Mouse (Mus musculus) thymus, postnatal 0 days (tissue): ENCODE results near the gene Pdzd8. TPM values are rescaled to one million over a fixed set of nuclear protein-coding genes. Genes with fewer than 3 reads are reported as not detected.

Experiments used
- DNase-seq: peaks from one replicate; pipeline ENCODE4 v3.0.0-alpha.2; 2015; ENCODE audit warnings: low spot score
- polyA plus RNA-seq: library from polyadenylated mRNA; unstranded; fragments of >200 nt; fragmentation: Nextera tagmentation; extraction: Ambion mirVana; gene quantifications from 2 replicates; pipeline ENCODE4 v1.2.1, GENCODE M21; 2015

The Pdzd8 gene
- 8.9 and 9.3 TPM in 2 replicates for polyA plus RNA-seq

DNA sequence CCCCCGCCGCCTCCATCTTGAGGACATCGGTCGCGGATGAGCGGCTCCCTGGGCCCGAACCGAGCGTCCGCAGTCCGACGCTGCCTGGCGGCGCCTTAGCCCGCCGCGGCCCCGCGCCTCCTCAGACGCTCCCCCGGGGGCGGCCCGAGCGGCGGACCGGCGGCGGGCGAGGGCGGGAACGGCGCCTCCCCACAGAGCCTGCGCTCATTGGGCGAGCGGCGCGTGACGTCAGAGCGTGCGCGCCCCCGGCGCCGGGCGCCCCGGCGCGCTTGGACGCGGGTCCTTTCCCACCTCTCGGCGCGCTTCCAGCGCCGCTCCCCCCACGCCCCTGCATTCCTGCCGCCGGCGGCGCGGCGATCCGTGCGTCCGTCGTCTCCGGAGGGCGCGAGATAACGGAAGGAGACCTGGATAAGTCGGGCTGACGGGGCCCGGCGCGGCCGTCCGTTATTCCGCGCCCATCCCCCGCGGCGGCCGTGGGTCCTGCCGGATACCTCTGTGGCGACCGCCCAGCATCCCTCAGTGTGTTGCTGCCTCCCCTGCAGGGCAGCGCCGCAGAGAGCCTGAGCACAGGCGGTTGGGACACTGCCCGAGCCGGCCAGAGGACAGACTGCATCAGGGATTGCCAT, at the start of gene Pdzd8:
Gene Pdzd8, minus strand, starts transcription at position 123 of the 626 bp plus-strand sequence.
- peak; percentile 89 for DNase-seq

DNA sequence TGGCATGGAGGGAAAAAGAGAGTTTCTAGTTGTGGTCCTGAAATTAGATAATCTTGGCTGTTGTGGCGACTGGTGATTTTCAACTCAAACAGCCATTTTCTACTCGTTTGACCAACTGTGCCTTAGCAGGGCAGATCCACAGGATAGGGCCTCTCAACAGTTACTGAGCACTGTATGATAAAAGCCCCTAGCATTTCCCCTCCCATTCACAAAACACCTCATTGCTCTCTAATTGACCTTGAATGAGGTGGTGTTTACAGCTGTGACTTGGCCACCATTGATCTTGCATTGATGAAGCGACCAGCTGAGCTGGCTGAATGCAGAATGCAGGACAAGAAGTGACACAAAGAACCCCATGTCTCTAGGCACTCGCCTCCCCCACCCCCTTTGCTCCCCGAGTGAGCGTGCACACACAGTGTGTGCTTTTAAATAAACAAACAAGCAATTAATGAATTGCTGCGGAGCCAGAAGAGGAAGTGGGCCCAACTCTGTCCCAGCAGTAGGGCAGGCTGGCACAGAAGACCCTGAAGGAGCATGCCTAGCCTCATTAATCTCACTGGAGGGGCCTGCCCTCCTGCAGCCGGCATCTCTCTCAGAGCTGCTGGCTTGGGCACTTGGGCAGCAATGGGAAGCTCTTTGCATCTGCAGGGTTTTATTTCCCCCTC, 48.3 kb upstream of the Pdzd8 start:
- DNase-seq = no peak

DNA sequence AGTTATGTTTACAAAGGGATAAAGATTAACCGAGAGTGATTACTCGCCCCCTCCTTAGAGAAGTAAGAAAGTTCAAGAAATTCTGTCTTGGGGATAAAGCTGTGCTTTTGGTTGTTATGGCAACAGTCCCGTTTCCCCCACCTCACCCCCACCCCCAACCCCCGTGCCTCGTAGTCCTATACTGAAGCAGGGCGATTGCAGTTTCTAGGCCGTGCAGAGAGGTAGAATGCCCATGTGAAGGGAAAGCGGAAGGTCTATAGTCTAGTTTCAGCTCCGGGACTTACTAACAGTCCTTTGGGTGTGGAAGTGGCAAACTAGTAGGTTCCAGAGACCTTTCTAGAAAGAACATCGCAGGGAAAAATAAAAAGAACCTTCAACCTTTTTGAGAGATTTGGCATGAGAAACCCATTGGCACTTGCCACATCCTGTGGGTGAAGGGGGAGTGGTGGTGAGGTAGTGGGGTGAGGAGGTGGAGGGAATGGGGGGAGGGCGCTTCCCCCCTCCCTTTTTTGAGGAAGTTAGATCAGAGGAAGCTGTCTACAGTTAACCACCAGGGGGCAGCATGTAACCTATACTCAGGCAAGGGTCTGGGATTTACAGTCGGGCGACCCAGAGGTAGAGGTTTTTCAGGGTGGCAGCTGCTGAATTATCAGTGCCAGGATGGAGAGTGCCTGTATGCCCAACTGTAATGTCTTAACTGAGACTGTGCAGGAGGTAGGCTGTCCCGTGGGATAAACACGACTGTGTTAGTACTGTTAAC, 43.4 kb upstream of the Pdzd8 start:
- peak; percentile 91 for DNase-seq

DNA sequence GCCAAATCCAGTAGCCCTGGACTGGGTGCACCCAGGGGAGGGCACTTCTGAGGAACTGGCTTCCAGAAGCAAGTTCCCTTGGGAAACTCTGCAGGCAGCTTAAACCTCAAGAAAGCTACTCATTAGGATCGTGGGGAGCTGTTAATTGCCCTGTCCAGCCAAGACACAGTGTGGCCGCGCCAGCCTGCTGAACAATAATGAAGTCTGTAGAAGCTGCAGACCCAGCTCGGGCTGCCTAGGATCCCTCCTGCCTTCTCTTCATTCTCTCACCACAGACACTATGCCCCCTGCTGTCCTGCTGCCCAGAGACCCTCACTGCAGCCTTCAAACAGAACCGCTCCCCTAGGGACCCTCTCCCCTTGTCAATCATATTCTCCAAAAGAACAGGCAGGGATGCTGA, 42.8 kb upstream of the Pdzd8 start:
- no peak for DNase-seq

DNA sequence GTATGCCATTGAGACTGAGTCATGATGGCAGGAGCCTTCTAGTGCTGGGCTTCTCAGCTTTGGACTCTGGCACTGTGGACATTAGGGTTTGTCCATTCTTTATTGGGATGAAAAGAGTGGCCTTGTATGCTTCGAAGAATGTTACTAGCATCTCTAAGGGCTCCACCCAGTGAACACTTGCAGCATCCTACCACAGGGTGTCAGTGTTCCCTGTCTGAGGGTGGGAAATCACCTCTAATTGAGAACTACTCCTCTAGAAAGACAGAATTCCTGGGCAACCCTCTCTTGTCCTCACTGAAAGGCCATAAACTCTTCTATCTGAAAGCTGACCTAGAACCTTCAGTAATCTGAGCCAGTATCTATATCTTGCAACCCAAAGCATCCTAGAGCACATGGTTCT, 41.6 kb upstream of the Pdzd8 start:
- peak; percentile 34 for DNase-seq

DNA sequence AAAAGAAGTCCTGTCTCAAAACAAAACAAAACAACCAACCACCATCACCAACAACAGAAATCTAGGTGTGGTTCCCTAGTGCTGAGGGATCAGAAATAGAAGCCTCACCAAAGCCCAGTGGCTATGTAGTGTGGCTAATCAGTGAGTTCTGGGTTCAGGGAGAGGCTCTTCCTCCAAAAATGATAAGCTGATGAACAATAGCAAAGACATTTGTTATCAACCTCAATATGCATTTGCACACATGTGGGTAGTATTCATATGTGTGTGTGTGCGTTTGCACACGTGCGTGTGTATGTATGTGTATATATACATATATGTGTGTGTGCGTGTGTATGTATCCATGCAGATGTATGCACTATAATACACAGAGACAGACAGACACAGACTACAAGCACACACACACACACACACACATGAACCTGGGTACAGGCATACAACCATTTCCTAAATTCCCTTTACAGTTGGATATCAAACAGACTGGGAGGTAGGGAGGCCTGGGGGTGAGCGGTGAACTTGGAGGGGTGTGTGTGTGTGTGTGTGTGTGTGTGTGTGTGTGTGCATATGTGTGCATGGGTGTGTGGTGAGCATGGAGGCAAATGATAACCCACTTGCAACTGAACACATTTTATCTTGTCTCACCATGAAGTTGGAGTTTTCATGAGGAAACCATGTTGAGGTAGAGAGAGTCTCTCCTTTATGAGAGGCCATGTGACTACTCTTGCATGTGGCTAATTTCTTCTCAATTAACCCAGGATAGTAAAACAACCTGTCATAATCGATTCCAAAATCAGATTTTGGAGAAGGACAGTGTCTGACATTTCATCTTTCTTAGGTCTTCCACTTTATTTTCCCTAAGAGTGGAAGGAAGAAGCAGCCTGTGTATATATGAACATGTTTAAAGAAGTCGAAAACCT, 39.3 kb upstream of the Pdzd8 start:
- no peak for DNase-seq

DNA sequence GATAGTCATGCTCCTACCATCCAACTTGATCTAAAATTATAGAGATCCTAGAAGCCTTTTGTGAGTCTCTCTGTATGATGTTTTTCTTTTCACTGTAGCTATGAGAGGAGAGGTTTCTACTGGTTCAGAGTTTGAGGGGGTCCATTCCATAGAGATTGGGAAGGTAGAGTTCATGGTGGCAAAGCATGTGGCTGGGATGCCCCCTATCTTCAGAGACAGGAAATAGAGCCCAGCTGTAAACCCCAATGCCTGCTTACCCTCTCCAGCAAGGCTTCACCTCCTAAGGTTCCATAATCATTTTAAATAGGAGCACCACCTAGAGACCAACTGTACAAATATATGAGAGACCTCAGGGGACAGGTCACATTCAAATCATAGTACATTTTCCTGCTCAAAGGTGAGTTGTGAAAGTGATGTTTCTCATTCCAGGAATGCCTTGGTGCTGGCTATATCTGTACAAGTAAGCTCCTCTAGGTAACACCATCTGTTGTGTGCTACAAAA, 36.9 kb upstream of the Pdzd8 start:
- DNase-seq = no peak

DNA sequence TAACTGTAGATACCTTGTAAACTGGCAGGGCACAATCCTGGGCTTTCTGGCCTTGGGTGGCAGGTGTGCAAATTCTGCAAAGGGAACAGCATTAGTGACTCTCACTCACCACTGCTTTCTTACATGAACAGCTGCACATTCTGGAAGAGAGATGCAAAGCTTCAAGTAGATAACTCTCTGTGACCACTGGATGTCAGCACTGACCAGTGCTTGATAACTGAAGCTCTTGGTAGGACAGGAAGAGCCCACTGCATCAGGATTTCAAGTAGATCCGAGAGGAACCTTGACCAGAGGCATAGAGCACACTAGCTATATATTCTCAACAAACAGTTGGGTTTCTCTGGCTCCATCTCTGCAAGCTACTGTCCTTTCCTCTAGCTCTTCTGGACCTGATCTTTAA, 34.4 kb upstream of the Pdzd8 start:
- no peak for DNase-seq

DNA sequence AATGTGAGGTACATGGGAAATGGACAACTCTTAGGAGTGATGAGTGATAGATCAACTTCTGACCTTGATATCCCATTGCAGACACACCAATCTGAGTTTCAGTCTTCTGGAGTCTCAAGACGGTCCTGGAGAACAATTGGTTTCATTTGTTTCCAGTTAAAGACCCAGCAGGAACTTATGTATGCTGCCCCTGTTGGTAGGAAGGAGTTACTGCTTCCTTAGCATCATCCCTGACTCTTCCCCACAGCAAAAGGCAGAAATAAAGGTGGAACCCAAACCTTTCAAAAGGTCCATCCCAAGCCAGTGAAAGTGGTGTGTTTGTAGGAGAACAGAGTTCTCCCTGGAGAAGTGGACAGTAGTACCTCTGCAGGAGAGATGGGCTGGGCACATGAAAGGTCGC, 30.9 kb upstream of the Pdzd8 start:
- no peak for DNase-seq

DNA sequence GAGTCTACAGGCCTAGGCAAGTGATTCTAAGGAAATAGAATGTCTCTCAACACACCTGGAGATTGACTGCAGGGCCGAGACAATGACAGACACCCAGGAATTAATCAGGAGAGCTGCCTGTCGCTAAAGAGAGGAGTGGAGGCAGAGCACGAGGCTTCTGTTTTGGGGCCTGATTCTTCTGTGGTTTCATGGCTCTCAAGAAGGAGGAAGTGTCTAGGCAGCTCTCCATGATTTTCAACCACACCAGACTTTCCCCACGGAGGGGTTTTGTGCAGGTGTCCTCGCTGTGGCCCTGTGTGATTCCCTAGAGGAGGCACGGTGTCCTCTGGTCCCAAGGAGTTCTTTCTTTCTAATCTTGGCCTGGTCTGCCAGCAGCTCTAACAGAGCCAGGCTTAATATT, 29.4 kb upstream of the Pdzd8 start:
- DNase-seq = no peak

DNA sequence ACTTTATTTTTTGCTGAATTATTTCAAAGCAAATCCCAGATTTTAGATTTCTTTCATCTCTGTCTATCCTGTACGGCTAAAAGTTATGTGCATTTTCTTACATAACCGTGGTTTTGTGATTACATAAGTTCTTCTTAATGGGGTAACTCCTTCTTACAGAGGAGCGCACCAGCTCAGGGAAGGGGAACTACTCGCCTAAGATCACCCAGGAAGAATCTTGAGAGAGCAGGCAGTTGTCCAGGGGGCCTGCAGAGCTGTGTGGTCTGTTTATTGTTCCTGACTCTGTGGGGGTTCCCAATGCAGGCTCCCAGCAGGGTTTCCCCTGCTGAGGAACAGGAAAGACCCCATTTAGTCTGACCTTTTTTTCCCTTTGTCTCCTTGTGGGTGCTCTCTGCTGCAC, 27.3 kb upstream of the Pdzd8 start:
- no peak for DNase-seq

DNA sequence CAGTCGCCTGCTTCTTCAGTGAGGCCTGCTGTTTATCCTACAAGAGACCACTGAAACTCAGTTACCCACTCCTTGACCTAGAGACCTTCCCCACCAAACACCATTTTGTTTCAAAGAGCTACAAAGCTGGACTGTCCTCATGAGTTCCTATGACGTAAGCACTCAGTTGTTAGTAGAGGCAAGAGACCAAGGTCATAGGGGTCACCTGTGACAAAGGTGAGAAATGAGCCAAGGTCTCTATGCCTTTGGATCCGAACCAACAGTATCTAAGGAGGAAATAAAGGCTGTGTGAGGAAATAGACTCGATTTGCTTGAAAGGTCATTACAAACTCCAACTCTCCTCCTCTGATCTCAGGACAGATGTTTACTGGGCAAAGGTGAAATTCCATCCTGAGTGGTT, 25.4 kb upstream of the Pdzd8 start:
- no peak for DNase-seq

DNA sequence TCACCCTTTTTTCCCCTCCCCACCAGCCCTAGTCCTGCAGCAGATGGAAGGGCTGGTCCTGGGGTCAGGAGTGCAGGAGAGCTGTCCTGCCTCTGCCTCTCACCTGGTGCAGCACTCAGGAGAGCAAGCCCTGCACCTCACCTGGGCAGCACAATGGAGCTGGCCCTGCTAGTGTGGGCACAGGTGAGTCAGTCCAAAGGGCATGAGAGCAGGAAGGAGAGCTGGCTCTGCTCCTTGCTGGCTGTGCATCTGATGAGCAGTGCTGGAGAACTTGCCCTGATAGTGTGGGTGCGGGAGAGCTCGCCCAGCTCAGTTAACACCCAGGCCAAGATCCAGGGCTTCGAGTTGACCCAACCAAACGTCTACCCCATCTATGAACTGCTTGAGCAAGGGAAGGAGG, 22.3 kb upstream of the Pdzd8 start:
- DNase-seq = no peak

DNA sequence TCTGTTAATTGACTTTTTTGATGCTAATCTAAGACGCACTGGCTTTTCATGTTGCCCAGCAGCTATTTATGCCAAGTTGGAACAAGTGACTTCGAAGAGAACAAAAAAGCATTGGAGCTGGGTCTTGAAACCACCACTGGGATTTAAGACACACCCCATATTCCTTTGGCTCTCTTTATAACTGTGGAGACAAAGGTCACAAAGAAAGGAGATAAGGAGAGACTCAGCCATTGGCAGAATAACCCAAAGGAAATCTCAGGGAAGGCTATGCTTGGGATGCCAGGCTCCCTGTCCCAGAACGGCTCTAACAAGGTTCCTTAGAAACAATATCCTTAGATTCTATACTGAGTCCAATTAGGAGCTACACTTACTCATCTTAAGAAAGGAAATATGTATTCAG, 21.1 kb upstream of the Pdzd8 start:
- no peak for DNase-seq

DNA sequence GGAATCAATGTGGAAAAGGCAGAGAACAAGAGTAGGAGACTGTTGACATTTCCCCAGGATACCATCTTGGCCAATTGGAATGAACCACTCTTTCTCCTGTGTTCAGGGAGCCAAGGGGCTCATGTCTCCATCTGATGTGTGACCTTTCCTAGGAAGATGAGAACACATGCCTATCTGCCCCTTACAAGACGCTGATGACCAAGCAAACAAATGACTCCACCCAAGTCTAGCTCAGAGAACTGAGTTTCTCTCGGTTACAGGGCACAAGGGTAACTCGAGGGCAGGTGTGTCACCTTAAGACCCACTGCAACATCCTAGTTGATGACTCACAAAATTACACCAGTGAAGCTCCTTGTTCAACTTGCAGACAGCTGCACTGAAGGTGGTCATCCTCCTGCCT, 18.1 kb upstream of the Pdzd8 start:
- no peak for DNase-seq

DNA sequence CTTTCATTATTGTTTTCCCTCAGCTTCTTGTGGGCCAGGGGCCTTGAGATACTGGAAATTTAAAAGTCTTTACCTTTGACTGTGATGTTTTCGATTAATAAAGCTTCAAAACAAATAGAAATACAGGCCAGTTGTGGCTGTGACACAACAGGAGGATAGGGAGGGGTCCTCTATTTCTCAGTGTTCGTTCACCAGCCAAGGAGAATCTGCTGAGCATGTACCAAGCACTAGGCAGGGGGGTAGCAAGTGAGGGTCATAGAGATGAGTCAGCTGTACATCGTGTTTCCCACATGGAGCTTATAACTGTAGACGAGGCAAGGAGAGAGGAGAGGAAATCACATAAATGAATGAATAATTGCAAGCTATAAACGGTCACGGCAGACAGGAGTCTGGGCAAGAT, 17.1 kb upstream of the Pdzd8 start:
- no peak for DNase-seq

DNA sequence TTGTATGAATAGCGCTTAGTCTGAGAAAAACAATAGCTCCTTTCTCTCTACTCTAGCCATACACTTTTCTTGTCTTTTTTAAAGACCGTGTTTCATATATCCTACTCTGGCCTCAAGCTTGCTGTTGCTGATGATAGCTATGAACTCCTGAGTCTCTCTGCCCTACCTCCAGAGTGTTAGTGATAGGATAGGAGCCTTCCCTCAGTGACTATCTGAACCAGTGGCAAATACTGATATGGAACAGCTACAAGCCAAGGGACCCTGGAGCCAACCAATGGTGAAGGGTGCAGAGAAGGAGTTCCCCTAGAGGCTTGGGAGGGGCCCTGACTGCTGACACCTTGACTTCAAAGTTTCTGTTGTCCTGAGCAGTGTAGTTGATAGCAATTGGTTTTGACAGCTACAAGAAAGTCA, 14.9 kb upstream of the Pdzd8 start:
- DNase-seq = no peak

DNA sequence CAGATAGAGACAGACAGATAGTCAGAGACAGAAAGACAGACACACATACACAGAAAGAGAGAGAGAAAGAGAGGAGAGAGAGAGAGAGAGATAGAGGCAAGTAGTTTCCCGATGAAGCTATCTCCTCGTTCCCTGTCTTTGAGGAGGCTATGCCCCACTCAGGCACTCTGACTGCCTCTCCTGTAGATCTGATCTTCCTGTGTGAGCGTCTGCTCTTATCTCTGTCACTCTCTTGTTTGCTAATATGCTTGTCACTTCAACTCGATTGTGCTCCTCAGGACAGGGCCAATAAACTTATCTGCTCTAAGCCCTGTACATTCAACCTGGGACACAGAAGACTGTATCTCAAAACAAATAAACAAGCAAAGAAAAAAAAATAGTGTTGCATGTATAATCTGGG, 13.6 kb upstream of the Pdzd8 start:
- DNase-seq = no peak

DNA sequence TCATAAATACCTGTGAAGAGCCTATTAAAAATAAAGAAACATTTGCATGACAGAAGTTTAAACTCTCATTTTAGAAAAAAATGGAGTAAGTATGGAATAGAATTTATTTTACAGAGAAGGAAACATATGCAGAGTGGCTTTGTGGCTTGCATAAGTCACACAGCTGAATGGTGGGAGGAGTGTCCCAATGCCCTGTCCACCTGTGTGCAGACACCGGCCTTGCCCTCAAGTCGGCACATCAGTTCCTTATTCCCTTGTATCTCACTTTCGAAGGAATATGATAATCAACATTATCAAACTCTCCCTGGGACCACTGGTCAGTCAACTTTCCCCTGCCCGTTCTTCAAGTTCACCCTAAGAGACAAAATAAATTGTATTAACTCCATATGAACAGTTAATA, 12.3 kb upstream of the Pdzd8 start:
- no peak for DNase-seq

DNA sequence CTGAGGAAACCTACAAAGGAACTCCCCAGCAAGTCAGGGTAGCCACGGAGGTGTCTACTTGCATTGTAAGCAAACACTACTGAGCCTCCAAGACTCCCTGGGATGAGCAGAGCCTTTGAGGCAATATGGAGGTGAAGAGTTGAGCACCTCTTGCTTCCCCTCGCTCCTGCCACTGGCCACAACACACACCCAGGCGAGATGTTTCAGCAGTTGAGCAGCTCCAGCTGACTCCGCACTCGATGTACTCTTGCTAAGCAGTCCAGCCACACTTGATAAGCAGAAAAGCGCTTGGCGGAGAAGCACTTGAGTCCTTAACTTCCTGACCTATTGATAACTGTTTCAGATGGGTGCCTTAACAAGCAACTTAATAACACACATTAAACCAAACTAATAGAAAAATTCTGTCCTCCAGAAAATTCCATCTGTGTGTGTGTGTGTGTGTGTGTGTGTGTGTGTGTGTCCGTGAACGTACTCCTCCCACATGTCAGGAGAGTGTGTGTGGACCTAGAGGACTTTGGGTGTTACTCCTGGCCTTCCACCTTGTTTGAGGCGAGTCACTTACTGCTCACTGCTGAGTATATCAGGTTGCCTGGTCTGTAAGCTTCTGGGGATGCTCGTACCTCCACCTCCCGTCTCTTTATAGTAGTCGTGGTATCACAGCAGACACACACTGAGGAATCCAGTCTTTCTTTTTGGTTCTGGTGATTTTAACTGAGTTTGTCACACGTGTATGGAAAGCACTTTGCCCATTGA, 11.4 kb upstream of the Pdzd8 start:
- no peak for DNase-seq

DNA sequence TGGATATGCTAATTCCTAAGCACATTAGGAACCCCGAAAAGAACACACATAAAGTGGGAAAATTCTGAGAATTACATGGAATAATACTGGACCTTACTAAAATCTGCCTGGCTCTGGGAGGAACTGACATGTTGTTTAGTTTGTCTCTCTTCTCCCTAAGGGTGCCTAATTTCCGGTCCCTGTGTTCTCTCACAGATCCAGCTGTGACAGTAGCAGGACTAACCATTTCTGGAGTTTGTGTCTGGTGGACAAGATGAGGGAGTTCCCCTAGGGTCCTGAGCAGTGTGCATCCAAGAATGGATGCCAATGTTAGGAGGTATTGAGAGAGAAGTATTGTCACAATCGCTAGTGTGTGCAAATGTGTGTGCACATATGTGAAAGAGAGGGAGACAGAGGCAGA, 10.8 kb upstream of the Pdzd8 start:
- no peak for DNase-seq
